In genomic region chr4:150465759-150466158, GRCm38 (mm10) we compare ENCODE assay signal across 10 mouse cellular contexts.
DNase-seq lines count a peak whose midpoint lies in the region; ATAC-seq and TF ChIP-seq lines count a peak whose summit lies in the region.
"Had no signal": no experiment of that assay in that cellular context is flagged by ENCODE, and none has a peak within 500 bp of the region (broad histone marks: within the 10 kb centered on the region; RNA-seq: fewer than 3 reads in every experiment).

No protein-coding gene starts in this region.

- H3K27me3 ChIP-seq in intestine, embryonic 14.5 days (replicated peaks; ENCODE audit: control insufficient read depth, insufficient read depth, low read length): no peaks in the 10 kb centered on the region
- no peaks in the 10 kb centered on the region for H3K27me3 ChIP-seq in intestine, embryonic 16.5 days (replicated peaks; ENCODE audit: control insufficient read depth, insufficient read depth, low read length)
- H3K27me3 ChIP-seq in Patski: no peaks in the 10 kb centered on the region
- no peaks in the 10 kb centered on the region for H3K27me3 ChIP-seq in thymus, adult 2 months (ENCODE audit: control insufficient read depth, insufficient read depth, low read length)
- H3K27me3 ChIP-seq: embryonic facial prominence, embryonic 13.5 days had no signal

- in situ Hi-C loops in Patski (cut with MboI; ENCODE audit: low pct_unique_long_range_greater_than_20kb): loop anchor here (5.0 kb wide), 2 partner anchors 113 to 203 kb away; no protein-coding TSS in a partner anchor

- intact Hi-C loops in heart, postnatal 10 days (cut with DNase I): loop anchor here (1.0 kb wide), 1 partner anchor 118 kb away; no protein-coding TSS in a partner anchor
- intact Hi-C loops in left cerebral cortex, adult 2 months (cut with DNase I): loop anchor here (1.0 to 5.0 kb wide), 3 partner anchors 98 to 203 kb away; no protein-coding TSS in a partner anchor

- H3K27ac ChIP-seq in intestine, embryonic 14.5 days (ENCODE audit: low read depth): no peak overlapping the region
- H3K27ac ChIP-seq in intestine, embryonic 16.5 days (ENCODE audit: low read length): no peak overlapping the region
- H3K27ac ChIP-seq in left cerebral cortex, adult 2 months: no peak overlapping the region
- no peak overlapping the region for H3K27ac ChIP-seq in thymus, adult 2 months (ENCODE audit: control insufficient read depth, insufficient read depth, low read length)
- H3K27ac ChIP-seq: embryonic facial prominence, embryonic 13.5 days had no signal

- H3K4me2 ChIP-seq in intestine, embryonic 14.5 days (ENCODE audit: low read length): no peak overlapping the region
- no peak overlapping the region for H3K4me2 ChIP-seq in intestine, embryonic 16.5 days (ENCODE audit: low read depth, low read length)
- H3K4me2 ChIP-seq: embryonic facial prominence, embryonic 13.5 days had no signal

- no peak overlapping the region for H3K4me3 ChIP-seq in intestine, embryonic 14.5 days (ENCODE audit: low read depth, low read length)
- no peak overlapping the region for H3K4me3 ChIP-seq in intestine, embryonic 16.5 days (ENCODE audit: low read length)
- H3K4me3 ChIP-seq in left cerebral cortex, adult 2 months: no peak overlapping the region
- no peak overlapping the region for H3K4me3 ChIP-seq in thymus, adult 2 months (ENCODE audit: control insufficient read depth, insufficient read depth, low read length)
- H3K4me3 ChIP-seq: embryonic facial prominence, embryonic 13.5 days; myocyte had no signal

- no peaks in the 10 kb centered on the region for H3K9me3 ChIP-seq in intestine, embryonic 14.5 days (ENCODE audit: control insufficient read depth, low read length)
- H3K9me3 ChIP-seq in intestine, embryonic 16.5 days (ENCODE audit: control insufficient read depth, low read length): no peaks in the 10 kb centered on the region
- H3K9me3 ChIP-seq: embryonic facial prominence, embryonic 13.5 days had no signal

- peaks cover 24% of the 10 kb centered on the region; the same call in 1 of the 2 replicates for H3K36me3 ChIP-seq in intestine, embryonic 14.5 days (ENCODE audit: control insufficient read depth, insufficient read depth, low read length)
- no peaks in the 10 kb centered on the region for H3K36me3 ChIP-seq in intestine, embryonic 16.5 days (ENCODE audit: control insufficient read depth, insufficient read depth, low read length)
- peaks cover 4% of the 10 kb centered on the region for H3K36me3 ChIP-seq in thymus, adult 2 months (ENCODE audit: control insufficient read depth, insufficient read depth, low read length)

- POLR2A ChIA-PET in Patski (lab: Charles Lee): interaction anchor here (1.1 kb wide), 1 partner anchor 13 kb away, joined by 3 read pairs; no protein-coding TSS in a partner anchor

- peak; percentile 75 for TF ChIP-seq CTCF in Patski (IDR thresholded peaks at IDR 0.05)
- peak; percentile 88 for TF ChIP-seq CTCF in left cerebral cortex, adult 2 months (IDR thresholded peaks at IDR 0.05)
- no peak for TF ChIP-seq CTCF in thymus, adult 2 months (IDR thresholded peaks at IDR 0.05; ENCODE audit: borderline replicate concordance, control insufficient read depth, extremely low read depth, insufficient read depth, low read length, poor library complexity)

- 48% methylated on average over 4 of the region's 4 CpGs for WGBS in intestine, embryonic 14.5 days
- WGBS in intestine, embryonic 16.5 days: 49% methylated on average over 4 of the region's 4 CpGs
- WGBS in thymus, adult 2 months: 53% methylated on average over 4 of the region's 4 CpGs

- no peak overlapping the region for H3K9ac ChIP-seq in intestine, embryonic 14.5 days (ENCODE audit: low read length)
- H3K9ac ChIP-seq in intestine, embryonic 16.5 days (ENCODE audit: low read depth, low read length): no peak overlapping the region
- H3K9ac ChIP-seq: embryonic facial prominence, embryonic 13.5 days had no signal

- H3K4me1 ChIP-seq in intestine, embryonic 14.5 days (replicated peaks; ENCODE audit: control insufficient read depth, insufficient read depth, low read length): 0 out of 2 replicates have a peak, but pooled peaks cover 3% of the 10 kb centered on the region
- peaks cover 10% of the 10 kb centered on the region for H3K4me1 ChIP-seq in intestine, embryonic 16.5 days (ENCODE audit: control insufficient read depth, insufficient read depth, low read length)
- no peaks in the 10 kb centered on the region for H3K4me1 ChIP-seq in thymus, adult 2 months (replicated peaks; ENCODE audit: control insufficient read depth, insufficient read depth, low read length)

- no peak for TF ChIP-seq POLR2A in thymus, adult 2 months (IDR thresholded peaks at IDR 0.05; ENCODE audit: control insufficient read depth, extremely low read depth, insufficient read depth, low read length, poor library complexity)

- peak; percentile 76 for DNase-seq in intestine, embryonic 14.5 days (ENCODE audit: low spot score)
- no peak for DNase-seq in Patski (ENCODE audit: low read depth, low spot score)
- peak; percentile 80 to 83 for DNase-seq in cerebellum, postnatal 14 days
- DNase-seq in heart, postnatal 10 days: peak; percentile 77 to 82
- peak; percentile 59 to 62 for DNase-seq in left cerebral cortex, adult 2 months (ENCODE audit: extremely low spot score in 1 of 2, low spot score in 2 of 2)
- peak; percentile 77 for DNase-seq in thymus, adult 2 months

- CTCF ChIA-PET in Patski (lab: Charles Lee): interaction anchor here (0.6 to 2.7 kb wide), 5 partner anchors 9 to 208 kb away, joined by 3 to 9 read pairs (median 3); no protein-coding TSS in a partner anchor

- no peak for ATAC-seq in intestine, embryonic 14.5 days (replicated peaks; ENCODE audit: low FRiP score, low TSS enrichment, low read depth)
- no peak for ATAC-seq in intestine, embryonic 16.5 days
- no peak for ATAC-seq in Patski
- peak; percentile 70; the same call in 1 of the 2 replicates for ATAC-seq in monocyte, adult 5-6 weeks (replicated peaks; ENCODE audit: insufficient number of reproducible peaks, low FRiP score, low TSS enrichment, poor library complexity, severe bottlenecking)
